Mouse (Mus musculus) cerebellum, postnatal 14 days (tissue): ENCODE results near the gene Armc2.
A peak's percentile ranks its signal among the peaks of the same experiment; 100 is the strongest.

Experiments
- DNase-seq, 2 experiments: peaks; one replicate each; pipeline ENCODE4 v3.0.0; 2021; ENCODE audit warnings: mixed read lengths in 2 of 2

Armc2 gene

DNA sequence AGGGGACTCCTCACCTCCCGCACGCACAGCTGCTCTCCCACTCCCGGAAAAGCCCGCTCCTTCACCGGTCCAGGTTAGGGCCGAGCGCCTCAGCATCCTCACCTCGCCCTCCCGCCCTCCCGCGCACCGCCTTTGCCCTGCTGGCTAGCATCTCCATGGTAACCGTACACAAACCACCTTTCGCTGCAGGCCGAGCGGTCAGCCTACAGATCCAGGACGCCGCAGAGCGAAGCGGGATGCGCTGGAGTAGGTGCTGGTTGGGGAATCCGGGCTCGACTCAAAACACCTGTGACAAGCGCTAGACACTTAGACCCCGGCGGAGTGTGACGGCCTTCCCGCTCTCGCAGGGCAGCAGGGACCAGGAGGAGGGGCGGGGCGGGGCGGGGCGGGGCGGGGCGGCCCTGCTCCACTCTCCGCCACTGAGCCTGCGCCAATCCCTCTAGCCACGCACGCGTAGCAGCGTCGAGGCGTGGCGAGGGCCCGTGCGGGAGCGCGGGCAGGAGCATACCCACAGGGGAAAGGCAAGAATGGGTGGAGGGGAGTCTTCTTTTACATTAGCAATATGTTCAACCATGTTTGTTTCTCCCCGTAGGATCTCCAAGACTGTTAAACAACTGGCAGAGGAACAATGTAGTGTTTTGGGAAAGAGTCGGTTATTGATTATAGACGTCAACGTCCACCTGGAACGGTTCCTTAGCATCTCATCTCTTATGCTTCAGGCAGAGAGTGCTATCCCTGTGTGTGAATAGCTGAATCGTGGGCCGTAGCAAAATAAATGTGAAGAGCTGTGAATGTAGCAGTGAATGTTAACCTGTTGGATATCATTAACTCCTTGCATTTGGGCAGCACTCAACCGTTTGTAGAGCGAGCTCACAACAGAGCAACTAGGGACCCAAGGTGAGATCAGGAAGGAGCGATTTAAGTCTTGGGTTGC lies at the start of gene Armc2:
Gene Armc2 (minus strand): TSS at position 427 of the 934 bp plus-strand sequence.
- DNase-seq = peak; percentile 87 to 88

DNA sequence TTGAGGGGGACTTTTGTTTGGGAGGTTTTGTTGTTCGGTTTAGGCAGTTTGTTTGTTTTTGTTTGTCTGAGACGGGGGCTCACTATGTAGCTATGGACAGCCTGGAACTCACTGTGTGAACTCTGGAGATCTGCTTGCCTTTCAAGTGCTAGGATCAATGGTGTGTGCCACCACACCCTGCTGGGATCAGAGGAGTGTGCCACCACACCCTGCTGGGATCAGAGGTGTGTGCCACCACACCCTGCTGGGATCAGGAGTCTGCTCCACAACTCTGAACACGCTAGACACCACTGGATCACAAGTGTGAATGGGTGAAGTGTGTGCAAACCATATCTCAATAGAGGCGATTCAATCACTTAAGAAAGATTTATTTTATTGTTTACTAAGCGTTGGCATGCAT lies 46.2 kb upstream of the Armc2 start:
- DNase-seq = peak; percentile 41 to 71

DNA sequence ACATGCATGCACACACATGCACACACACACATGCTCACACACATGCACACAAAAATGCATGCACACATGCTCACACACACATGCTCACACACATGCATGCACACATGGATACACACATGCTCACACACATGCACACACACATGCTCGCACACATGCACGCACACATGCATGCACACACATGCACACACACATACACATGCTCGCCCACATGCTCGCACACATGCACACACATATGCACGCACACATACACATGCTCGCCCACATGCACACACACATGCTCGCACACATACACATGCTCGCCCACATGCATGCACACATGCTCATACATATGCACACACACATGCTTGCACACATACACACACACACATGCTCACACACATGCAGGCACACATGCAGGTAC lies 41.3 kb upstream of the Armc2 start:
- no peak for DNase-seq

DNA sequence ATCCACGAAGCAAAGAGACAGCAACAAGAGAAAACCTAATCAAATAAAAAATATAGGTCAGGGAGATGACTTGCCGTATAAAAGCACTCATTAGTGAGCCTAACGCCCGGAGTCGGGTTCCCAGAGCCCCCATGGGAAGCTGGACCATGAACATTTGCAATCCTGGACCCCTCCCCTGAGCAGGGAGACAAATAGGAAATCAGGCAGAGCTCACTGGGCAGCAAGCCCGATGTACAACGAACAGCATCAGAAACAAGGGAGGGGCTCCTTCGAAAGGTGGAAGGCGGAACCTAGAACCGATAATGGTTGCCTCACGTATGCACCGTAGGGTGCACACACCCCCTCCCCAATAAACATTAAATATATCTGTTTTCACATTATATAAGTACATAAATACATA lies 39.5 kb upstream of the Armc2 start:
- DNase-seq = no peak

DNA sequence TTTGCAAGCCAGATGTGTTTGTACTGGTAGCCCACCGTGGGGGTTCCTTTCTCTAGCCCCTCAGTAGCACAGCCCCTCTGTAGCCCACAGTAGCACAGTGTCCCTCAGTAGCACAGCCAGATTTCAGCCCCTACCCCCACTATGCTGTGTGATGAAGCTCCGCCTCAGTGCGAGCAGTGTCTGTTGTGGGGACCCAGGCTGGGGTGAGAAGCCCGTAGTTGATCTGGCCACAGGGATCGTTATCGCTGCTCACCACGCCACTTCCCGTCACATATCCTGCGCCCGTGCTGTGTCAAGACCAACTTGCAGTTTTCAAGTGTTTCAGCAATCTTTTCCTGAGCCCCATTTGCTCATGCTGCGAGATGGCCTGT lies 39.0 kb upstream of the Armc2 start:
- DNase-seq = no peak

DNA sequence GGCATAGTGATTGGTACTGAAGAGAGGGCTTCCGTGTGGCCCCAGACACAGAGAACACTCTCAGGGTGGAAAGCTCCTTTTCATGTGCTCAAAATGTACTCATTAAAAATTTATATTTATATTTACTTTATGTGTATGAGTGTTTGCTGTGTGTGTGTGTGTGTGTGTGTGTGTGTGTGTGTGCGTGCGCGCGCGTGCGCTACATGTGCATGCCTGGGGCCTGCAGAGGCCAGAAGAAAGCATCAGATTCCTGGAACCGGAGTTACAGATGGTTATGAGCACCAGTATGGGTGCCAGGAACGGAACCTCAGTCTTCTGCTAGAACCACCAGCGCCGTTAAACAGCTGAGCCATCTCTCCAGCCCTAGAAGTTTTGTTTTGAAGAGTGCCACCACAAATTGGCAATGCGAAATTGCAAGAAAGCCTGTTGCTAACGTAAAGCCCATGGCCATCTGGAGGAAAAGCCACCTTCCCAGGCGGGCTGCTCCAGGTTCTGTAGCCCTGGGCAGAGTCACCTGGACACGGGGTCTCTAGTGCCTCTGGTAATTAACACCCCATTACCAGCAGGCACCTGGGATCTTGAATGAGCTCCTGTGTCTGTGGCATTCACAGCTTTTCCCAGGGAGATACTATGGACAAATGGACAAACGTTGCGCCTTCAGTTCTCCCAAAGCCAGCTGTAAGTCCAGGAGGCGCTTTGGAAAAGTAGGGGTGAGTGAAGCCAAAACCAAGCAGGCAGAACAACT lies 38.4 kb upstream of the Armc2 start:
- no peak for DNase-seq

DNA sequence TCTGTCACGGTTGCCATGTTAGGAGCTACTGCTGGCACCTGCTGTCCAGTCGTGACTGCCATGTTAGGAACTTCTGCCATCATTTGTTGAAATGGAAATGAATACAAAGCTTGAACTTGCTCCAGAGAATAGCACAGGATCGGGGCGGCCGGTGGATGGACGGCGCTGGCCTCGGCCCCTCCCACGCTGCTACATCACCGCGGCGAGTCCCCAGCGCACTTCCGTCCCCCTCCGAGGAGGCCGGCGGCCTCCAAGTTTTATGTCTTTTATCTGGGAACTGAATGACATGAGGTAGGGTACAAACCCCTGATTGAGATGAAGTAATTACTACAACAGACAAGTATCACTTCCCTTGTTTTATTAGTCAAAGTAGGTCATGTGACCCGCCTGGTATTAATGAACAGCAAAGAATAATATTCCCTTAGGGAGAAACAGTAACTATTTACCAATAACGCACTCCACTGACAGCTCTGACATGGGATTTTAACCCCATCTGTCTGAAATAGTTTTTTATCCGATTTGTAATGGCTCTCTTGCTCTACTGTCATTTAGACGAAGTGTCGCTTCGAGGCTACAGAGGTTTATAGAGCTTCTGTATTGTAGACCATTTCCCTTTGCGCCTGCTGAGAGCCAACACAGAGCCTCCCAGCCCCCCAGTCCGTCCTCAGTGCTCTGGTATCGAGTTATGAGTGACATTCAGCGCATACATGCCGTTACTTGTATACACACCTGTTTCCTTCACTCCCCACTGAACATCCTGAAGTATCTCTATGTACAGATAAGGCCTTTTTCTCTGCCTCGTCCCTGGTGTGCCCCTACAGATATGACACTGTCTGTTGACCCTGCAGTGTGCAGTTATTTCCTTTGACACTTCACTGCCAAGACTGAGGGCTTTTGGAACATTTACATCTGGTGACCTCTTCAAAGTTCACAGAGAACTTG lies 37.3 kb upstream of the Armc2 start:
- DNase-seq = no peak

DNA sequence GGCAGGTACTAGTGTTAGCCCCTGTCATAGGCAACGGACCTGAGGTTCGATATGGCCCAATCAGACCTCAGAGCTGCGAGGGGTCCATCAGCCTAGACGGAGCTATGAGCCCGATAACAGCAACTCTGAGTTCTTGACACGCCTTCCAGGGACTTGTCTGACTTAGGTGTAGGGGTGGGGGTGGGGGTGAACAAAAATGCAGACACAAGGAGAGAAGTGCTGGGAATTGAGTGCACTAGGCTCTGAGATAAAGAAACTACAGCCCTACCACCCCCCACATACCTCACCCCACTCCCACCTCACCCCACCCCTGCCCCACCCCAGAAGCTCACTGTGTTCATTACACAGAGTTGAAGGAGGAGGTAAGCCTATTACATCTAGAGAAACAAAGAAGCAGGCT lies 32.8 kb upstream of the Armc2 start:
- DNase-seq = no peak

DNA sequence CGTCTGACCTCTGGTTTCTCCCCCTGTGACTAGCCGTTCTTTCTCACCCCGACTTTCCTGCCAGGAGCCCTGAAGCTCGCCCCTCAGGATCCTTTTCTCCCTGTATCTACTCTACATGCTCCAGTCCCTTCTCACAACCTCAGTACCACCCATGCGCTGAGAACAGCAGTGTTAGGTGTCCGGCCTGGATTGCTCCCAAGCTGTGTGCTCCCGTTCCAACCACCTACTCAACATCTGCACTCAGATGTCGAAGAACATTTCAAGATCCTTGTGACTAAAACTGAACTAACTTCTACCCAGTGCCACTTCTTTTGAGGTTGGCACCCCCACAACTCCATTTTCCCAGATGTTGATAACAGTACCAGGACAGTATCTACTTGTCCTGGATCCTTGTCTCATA lies 30.4 kb upstream of the Armc2 start:
- no peak for DNase-seq

DNA sequence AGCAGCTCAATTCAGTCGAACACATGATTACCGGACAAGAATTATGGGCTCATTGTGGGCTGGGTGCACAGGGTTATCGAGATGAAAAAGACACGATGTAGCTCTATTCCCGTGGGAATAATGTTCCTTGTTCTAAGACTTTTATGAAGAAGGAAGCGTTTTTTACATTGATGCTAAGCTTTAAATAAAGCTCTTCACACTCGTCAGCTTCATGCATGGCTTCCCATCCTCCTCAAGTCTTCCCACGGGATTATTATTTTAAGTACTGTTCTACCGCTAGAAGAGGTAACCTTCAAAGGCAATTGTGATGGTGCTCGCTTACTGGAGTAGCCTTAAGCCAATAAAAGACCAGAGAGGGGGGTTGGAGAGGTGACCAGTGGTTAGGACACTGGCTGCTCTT lies 26.3 kb upstream of the Armc2 start:
- DNase-seq = no peak

DNA sequence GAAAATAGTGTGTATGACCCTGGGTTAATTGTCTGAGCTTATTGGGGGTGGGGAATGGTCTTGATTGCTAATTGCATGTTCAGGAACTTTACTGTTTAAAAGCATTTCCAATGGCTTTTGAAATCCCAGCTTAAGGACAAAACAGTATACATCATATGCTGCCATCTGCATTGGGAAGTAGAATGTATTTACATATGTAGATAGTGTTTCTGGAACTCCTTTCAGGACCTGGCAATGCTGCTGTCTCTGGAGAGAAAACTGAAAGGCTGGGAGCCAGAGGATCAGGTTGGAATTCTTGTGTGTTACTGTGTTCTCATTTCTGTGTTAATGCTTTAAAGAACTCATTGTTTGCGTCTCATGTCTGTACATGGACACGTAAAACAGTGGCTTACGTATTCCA lies 25.1 kb upstream of the Armc2 start:
- no peak for DNase-seq

DNA sequence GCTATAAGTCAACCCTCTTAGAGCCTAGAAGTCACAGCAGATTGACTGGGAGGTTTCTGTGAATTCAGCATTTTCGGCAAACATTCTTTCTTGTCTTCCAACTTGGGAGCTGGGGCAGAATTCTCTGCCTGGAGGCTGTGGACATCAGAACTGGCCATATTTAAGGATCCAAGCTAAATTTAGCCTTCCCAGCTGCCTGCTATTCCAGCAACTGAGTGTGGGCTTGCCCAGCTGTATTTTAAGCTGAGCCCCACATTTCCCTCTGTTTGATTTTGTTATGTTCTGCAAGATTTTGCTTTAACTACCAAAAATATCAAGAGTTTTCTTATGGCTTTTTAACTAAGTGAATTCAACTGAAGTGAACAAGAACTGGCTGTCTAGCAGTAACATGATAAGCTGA lies 24.6 kb upstream of the Armc2 start:
- DNase-seq = no peak

DNA sequence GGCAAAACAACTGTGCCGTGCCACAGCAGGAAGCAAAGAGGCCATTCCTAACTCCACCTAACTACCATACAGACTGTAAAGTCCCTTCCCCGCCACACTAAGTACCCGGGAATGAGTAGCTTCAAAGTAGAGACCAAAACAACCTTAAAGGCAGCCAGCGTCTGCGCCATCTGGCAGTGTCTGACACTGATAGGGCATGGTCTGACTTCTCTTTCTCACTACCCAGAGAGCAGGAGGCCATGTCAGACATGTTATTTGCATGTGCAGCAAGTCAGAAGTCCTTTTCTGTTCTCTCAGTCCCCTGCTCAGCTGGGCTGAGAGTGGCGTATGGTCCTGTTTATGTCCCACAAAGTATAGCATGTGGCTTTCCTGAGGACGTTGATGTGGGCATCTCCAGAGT lies 23.8 kb upstream of the Armc2 start:
- DNase-seq = no peak

DNA sequence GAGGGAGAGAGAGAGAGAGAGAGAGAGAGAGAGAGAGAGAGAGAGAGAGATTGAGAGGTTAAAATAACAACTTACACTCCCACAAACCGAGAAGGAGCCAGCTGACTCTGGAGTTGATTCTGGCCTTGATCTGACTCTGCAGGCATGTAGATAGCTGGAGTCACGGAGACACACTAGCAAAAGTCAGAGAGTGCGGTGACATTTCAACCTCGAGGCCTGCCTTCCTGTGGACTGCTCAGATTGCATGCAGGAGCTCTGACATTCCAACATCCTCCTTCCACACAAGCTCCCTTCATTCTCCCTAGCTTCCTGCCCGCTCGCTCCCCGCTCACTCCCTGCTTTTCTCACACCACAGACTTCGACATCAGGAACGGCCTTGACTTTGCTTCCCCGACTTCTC lies 20.3 kb upstream of the Armc2 start:
- DNase-seq = no peak

DNA sequence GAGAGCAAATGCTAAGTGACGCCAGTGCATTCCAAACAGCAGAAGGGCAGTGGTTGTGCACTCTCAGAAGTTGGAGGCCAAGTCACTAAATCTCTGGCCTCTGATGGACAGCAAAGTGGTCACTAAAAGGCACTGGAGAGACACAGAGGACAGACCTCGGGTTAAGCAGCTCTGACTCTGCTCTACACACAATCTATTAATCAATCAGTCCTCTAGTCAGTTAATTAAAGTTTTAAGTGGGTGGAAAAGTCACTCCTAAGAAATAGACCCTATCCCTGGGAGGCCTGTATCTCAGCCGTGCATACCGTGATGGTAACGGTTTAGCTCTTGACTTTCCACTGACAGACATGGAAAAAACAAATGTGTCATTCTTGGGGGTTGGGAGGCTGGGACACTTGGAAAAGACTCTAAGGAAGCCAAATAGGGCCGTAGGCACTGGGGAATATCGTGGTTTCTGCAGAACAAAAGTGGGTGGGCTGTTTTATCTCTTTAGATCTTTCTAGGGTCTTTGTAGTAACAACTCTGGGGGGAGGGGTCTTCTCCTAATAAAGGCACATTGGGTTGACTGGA lies 19.1 kb upstream of the Armc2 start:
- DNase-seq = no peak

DNA sequence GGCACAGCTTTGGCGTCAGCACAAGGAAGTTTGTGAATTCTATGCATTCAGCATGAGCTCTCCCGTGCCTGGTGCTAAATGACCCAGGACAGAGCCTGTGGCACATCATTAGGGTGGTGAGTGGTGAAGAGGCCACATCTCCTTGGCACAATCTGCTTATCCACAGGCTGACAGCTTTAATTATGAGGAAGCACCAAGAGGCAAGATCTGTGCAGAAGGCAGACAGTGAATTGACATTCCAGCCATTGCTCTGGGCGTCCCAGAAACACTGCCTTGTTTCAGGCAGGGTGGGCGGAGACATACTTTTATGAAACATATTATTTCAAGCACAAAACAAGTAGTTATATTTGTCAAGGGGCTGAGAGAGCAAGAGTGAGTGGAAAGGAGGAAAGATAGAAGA lies 18.6 kb upstream of the Armc2 start:
- DNase-seq = no peak

DNA sequence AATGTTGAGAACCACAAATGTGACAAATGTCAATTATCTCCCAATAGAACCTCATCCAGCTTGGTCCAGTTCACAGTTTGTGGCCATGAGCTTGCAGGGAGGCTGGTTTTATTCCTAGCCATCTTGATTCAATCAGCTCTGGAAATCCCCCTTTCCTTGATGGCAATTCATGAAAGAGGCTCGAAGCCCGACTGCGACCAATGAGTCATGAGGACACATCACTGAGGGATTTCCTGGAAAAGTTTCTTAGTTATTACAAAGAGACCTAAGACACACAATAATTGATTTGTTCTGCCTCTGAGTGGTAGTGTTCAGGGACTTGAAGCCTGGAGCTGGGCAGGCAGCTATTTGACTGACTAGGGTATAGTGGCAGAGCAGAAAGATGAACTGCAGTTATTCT lies 15.3 kb upstream of the Armc2 start:
- DNase-seq = no peak

DNA sequence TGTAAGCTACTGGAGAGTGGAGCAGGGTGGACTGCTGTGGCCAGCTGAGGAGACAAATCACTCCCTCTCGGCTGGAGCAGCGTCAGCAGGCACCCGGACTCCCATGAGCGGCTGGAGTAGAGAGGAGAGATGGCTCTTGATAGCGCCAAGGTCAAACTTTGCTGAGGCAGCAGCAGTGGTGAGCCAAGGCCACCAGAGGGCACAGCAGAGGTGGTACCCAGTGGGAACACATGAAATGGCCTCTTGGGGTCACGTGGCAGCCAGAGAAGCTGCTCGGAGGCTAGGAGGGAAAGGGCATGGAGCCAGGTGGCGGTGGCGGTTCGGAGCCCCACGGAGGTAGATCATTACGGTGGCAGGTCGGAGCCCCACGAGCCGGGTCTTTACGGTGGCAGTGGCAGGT lies 12.8 kb upstream of the Armc2 start:
- peak; percentile 88 to 93 for DNase-seq

DNA sequence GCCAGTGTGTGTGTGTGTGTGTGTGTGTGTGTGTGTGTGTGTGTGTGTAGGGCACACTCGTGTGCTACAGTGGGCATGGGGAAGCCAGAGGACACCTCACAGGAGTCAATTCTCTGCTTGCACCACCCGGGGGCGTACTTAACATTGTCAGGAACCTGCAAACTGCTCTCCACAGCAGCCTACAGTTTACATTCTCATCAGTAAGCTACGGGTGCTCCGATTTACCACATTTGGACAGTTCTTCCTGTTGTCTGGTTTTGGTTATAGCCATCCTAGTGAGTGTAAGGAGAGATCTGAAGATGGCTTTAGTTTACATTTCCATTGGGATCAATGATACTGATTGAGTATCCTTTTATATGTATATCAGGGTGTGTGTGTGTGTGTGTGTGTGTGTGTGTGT lies 11.3 kb upstream of the Armc2 start:
- DNase-seq = peak; percentile 36 to 37

DNA sequence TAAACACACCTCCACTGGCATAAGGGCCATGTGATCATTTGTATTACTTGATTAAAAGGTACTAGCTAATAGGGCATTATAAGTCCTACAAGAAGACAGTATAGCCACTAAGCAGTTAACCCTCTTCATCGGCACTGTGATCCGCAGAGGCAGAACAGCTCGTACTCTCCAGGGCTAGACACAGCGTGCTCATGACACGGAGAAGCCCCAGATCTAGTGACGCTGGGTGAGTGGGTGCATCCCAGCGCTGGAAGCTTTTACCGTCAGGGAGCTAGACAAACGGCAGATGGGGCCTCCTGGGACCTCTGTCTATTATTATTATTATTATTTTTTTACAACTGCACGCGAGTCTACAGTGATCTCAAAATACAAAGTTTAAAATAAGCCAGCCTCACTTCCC lies 9.1 kb upstream of the Armc2 start:
- no peak for DNase-seq

DNA sequence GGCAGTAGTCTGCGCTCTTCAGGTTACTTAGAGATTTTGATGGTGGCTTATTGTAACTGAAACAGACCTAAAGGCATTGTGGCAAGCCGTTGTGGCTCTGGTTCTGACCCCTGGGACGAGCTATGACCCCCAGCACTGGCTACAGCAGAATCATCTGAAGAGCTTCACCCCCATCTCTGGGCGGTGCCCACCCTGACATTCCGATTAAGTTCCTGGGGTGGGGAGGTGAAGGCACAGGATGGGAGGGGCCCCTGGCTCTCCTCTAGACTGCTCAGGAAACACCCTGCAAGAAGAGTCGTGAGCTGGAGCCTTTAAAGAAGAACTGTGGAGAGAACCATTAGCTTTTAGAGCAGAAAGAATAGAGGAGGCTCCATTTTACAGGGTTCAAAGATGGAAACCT lies 6.2 kb upstream of the Armc2 start:
- no peak for DNase-seq

DNA sequence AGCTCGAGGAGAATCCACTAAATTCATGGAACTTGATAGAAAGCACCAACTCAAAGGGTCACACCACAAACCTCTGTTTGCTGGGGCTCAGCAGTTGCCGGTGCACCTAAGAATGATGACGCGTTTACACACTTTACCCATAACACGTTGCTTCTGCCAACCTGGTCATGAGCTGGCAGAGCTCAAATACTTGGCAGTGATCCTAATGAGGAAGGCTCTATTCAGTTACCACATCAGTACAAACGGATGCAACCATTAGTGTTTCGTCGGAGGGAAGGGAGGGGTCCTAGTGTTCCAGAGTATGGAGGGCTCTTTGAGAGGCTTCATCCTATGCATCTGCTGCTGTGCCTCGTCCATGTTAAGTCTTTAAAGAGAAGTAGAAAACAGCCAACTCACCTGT lies 3.3 kb upstream of the Armc2 start:
- DNase-seq = no peak

DNA sequence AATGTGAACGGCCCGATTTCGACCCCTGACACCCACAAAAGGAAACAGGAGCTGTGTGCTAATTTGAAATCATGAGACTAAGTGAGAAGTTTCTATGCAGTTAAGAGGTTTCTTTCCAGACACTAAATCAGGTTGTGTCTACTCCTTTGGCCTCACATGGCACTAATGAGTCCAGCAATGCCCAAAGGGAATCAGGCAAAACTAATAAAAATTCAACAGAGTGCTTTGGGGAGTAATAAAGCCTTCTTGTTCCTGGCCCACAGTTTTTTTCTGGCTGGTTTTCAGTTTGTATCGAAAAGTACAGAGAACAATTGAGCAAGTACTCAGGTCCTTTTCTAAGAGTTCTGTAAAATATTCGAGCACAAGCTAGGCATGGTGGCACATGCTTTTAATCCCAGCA lies 4.2 kb downstream of the Armc2 start:
- DNase-seq = no peak
